Mouse (Mus musculus) bone marrow, adult 2 months (tissue): ENCODE data around the gene Nhlrc1. TPM values are rescaled to one million over a fixed set of nuclear protein-coding genes. Genes with fewer than 3 reads are reported as not detected.

Source experiments
- H3K27ac ChIP-seq: fragments of 200-500 bp; 2 replicates; pipeline ENCODE4 v1.5.1; 2012; ENCODE audit warnings: low read depth, mild to moderate bottlenecking, control low read depth, inconsistent platforms, low read length; ENCODE audit not compliant: control insufficient read depth, poor library complexity, insufficient read depth
- H3K4me1 ChIP-seq: fragments of 200-500 bp; 2 replicates; pipeline ENCODE4 v1.6.1; 2011; ENCODE audit warnings: low read length; ENCODE audit not compliant: control insufficient read depth, insufficient read depth
- H3K4me3 ChIP-seq: fragments of 200-500 bp; replicated peaks from 2 replicates; pipeline ENCODE3; 2011; ENCODE audit warnings: mild to moderate bottlenecking, low read depth, low read length, control low read depth; ENCODE audit not compliant: control insufficient read depth
- CTCF ChIP-seq: fragments of 200-500 bp; IDR thresholded peaks from 2 replicates; pipeline ENCODE4 v1.5.1; 2011; ENCODE audit warnings: low read length, control low read depth; ENCODE audit not compliant: control insufficient read depth, insufficient read depth
- POLR2A ChIP-seq: fragments of 200-500 bp; IDR thresholded peaks from 2 replicates; pipeline ENCODE4 v1.6.1; 2011; ENCODE audit warnings: low read depth, mild to moderate bottlenecking, control low read depth, low read length, borderline replicate concordance; ENCODE audit not compliant: control insufficient read depth
- WGBS: fragments of 180-500 bp; shearing (Covaris S2); methylation state at CpG from one replicate; pipeline ENCODE4 v1.1.7; 2018; 5-methylcytosine and 5-hydroxymethylcytosine counted together
- polyA plus RNA-seq: library from polyadenylated mRNA; stranded (reverse); fragments of >200 nt; gene quantifications from 2 replicates; pipeline ENCODE4 v1.2.4, GENCODE M21; 2011; ENCODE audit warnings: low replicate concordance; ENCODE audit not compliant: missing spikeins, insufficient read depth, insufficient read length

Nhlrc1 gene
- polyA plus RNA-seq, 1 experiment: not detected

GRCm38 (mm10) chr13:47030376-47031107 is 15.9 kb upstream of the Nhlrc1 start:
- H3K4me1 ChIP-seq: no peaks in the 10 kb centered on the region
- H3K4me3 ChIP-seq: no peak overlapping the region
- WGBS: 73% methylated on average over 17 of the region's 17 CpGs
- TF ChIP-seq POLR2A: no peak
- no peak overlapping the region for H3K27ac ChIP-seq

GRCm38 (mm10) chr13:47020798-47021197 is 6.1 kb upstream of the Nhlrc1 start:
- Histone ChIP-seq H3K4me3 (no peak overlapping the region), H3K4me1 (no peaks in the 10 kb centered on the region), H3K27ac (no peak overlapping the region)
- TF ChIP-seq POLR2A: no peak
- TF ChIP-seq CTCF: no peak
- WGBS: 79% methylated on average over 7 of the region's 7 CpGs

GRCm38 (mm10) chr13:47019774-47020173 is 5.1 kb upstream of the Nhlrc1 start:
- Histone ChIP-seq H3K4me3 (no peak overlapping the region), H3K4me1 (no peaks in the 10 kb centered on the region; the same call in 1 of the 2 replicates), H3K27ac (no peak overlapping the region)
- TF ChIP-seq POLR2A: no peak
- TF ChIP-seq CTCF: no peak
- 81% methylated on average over 7 of the region's 7 CpGs for WGBS

GRCm38 (mm10) chr13:47017259-47017658 is 2.6 kb upstream of the Nhlrc1 start:
- Histone ChIP-seq H3K27ac (no peak overlapping the region), H3K4me3 (no peak overlapping the region), H3K4me1 (no peaks in the 10 kb centered on the region; the same call in none of the 2 replicates)
- TF ChIP-seq POLR2A (no peak), CTCF (peak; percentile 36; the same call in 1 of the 2 replicates)
- 40% methylated on average over 5 of the region's 5 CpGs for WGBS

- Histone ChIP-seq H3K4me1 (no peaks in the 10 kb centered on the region; the same call in none of the 2 replicates), H3K27ac (no peak overlapping the region), H3K4me3 (no peak overlapping the region)
- 82% methylated on average over 5 of the region's 5 CpGs for WGBS
- no peak for TF ChIP-seq POLR2A
- no peak for TF ChIP-seq CTCF
Observed at GRCm38 (mm10) chr13:47015195-47015501, 498 bp upstream of the Nhlrc1 start.

GRCm38 (mm10) chr13:47013740-47014139 is 910 bp downstream of the Nhlrc1 start:
- TF ChIP-seq CTCF (no peak), POLR2A (no peak)
- H3K27ac ChIP-seq: no peak overlapping the region
- no peaks in the 10 kb centered on the region; the same call in none of the 2 replicates for H3K4me1 ChIP-seq
- H3K4me3 ChIP-seq: no peak overlapping the region
- 75% methylated on average over 10 of the region's 10 CpGs for WGBS

GRCm38 (mm10) chr13:47001590-47001989 is 13.1 kb downstream of the Nhlrc1 start:
- Histone ChIP-seq H3K4me1 (no peaks in the 10 kb centered on the region), H3K27ac (no peak overlapping the region), H3K4me3 (no peak overlapping the region)
- TF ChIP-seq POLR2A (no peak), CTCF (no peak)
- 69% methylated on average over 4 of the region's 4 CpGs for WGBS

- Histone ChIP-seq H3K4me1 (no peaks in the 10 kb centered on the region; the same call in 1 of the 2 replicates), H3K27ac (no peak overlapping the region), H3K4me3 (no peak overlapping the region)
- WGBS: 61% methylated on average over 5 of the region's 5 CpGs
- TF ChIP-seq CTCF: no peak
- TF ChIP-seq POLR2A: no peak
Observed at GRCm38 (mm10) chr13:46999498-46999897, 15.2 kb downstream of the Nhlrc1 start.
